Mouse (Mus musculus): ENCODE measurements at regions not wholly inside any gene's neighbourhood (a gene's known extent, or its start where the extent isn't known, plus 50 kb on each side); places are given as distances from the start of the nearest gene placed in this dataset.

- Histone ChIP-seq H3K9ac (ENCODE audit: low read depth, low read length) (no peak overlapping the region), H3K27me3 (replicated peaks; ENCODE audit: control insufficient read depth, insufficient read depth, low read length) (no peaks in the 10 kb centered on the region), H3K4me3 (ENCODE audit: low read length) (no peak overlapping the region), H3K4me1 (ENCODE audit: control insufficient read depth, insufficient read depth, low read depth, low read length) (no peaks in the 10 kb centered on the region), H3K36me3 (ENCODE audit: control insufficient read depth, insufficient read depth, low read length) (no peaks in the 10 kb centered on the region), H3K9me3 (ENCODE audit: control insufficient read depth, low read length) (no peaks in the 10 kb centered on the region), H3K4me2 (ENCODE audit: low read length) (no peak overlapping the region), H3K27ac (ENCODE audit: low read depth, low read length) (no peak overlapping the region)
- peak; percentile 72; the same call in 1 of the 2 replicates for ATAC-seq
- WGBS, result 51% methylated on average over 2 of the region's 2 CpGs
Observed at GRCm38 (mm10) chr10:16993789-16994188, 729.2 kb upstream of the Cited2 start.

DNA sequence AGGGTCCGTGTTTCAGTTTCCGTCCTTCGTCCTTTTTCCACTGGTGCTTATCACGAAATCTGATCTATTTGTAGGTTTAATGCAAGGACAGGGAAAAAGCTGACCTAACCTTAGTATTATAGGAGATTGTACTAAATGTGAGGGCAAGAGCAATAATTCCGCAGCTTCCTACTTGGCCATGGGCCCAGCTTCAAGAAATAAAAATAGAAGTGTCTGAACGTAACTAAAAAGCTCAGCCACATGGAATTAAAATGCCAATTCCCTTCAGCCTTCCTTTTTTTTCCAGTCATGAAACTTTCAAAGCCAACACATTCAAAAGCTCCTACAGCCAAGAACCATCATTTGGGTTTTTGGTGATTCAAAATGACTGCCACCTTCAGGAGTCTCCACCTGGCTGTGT is 728.5 kb upstream of the Cited2 start:
- no peak for ATAC-seq
- Histone ChIP-seq H3K36me3 (ENCODE audit: control insufficient read depth, insufficient read depth, low read length) (no peaks in the 10 kb centered on the region), H3K4me3 (ENCODE audit: low read length) (no peak overlapping the region), H3K4me2 (ENCODE audit: low read length) (no peak overlapping the region), H3K9me3 (ENCODE audit: control insufficient read depth, low read length) (no peaks in the 10 kb centered on the region), H3K4me1 (ENCODE audit: control insufficient read depth, insufficient read depth, low read depth, low read length) (no peaks in the 10 kb centered on the region), H3K27me3 (replicated peaks; ENCODE audit: control insufficient read depth, insufficient read depth, low read length) (no peaks in the 10 kb centered on the region), H3K9ac (ENCODE audit: low read depth, low read length) (no peak overlapping the region), H3K27ac (ENCODE audit: low read depth, low read length) (no peak overlapping the region)
- WGBS, result 62% methylated on average over 6 of the region's 6 CpGs

- H3K4me1 ChIP-seq (ENCODE audit: control insufficient read depth, insufficient read depth, low read depth, low read length), result no peaks in the 10 kb centered on the region
- WGBS, result 63% methylated on average over 1 of the region's 1 CpGs
- H3K9ac ChIP-seq (ENCODE audit: low read depth, low read length), result no peak overlapping the region
- H3K36me3 ChIP-seq (ENCODE audit: control insufficient read depth, insufficient read depth, low read length), result no peaks in the 10 kb centered on the region
- no peak overlapping the region for H3K4me3 ChIP-seq (ENCODE audit: low read length)
- H3K27ac ChIP-seq (ENCODE audit: low read depth, low read length), result no peak overlapping the region
- no peak overlapping the region for H3K4me2 ChIP-seq (ENCODE audit: low read length)
- no peaks in the 10 kb centered on the region for H3K27me3 ChIP-seq (replicated peaks; ENCODE audit: control insufficient read depth, insufficient read depth, low read length)
- H3K9me3 ChIP-seq (ENCODE audit: control insufficient read depth, low read length), result no peaks in the 10 kb centered on the region
- ATAC-seq, result no peak
Observed at GRCm38 (mm10) chr10:16995010-16995409, 728.0 kb upstream of the Cited2 start.

DNA sequence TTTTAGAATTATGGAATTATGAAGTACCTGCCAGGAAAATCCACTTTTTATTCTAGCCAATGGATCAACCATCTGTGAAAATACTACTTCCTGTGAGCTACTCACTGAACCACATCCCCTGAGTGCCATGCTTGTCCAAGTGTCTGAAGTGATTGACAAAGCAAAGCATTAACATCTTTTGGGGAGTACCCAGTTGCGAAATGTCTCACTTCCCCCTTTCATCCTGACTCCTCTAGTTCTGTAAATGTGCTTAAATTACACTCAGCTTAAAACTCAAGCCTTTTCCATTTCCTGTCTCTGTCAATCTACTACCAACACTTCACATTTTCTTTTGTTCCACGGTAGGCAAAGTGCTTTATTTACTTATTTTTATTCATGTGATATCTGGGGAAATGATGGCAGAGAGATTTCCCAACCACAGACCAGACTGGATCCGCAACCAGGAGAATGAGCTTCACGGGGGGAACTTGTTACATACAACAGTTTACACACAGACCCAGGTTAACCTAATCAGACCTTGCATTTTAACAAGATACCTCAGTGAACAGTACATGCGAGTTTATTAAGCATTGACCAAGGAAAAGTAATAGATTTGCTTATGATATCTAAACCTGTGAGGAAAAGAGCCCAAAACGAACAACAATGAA is 726.1 kb upstream of the Cited2 start:
- Histone ChIP-seq H3K9ac (ENCODE audit: low read depth, low read length) (no peak overlapping the region), H3K27ac (ENCODE audit: low read depth, low read length) (no peak overlapping the region), H3K27me3 (replicated peaks; ENCODE audit: control insufficient read depth, insufficient read depth, low read length) (no peaks in the 10 kb centered on the region), H3K4me2 (ENCODE audit: low read length) (no peak overlapping the region), H3K9me3 (ENCODE audit: control insufficient read depth, low read length) (no peaks in the 10 kb centered on the region), H3K36me3 (ENCODE audit: control insufficient read depth, insufficient read depth, low read length) (no peaks in the 10 kb centered on the region), H3K4me1 (ENCODE audit: control insufficient read depth, insufficient read depth, low read depth, low read length) (no peaks in the 10 kb centered on the region), H3K4me3 (ENCODE audit: low read length) (no peak overlapping the region)
- 86% methylated on average over 6 of the region's 6 CpGs for WGBS
- ATAC-seq, result no peak

GRCm38 (mm10) chr10:17001320-17001719 is 721.7 kb upstream of the Cited2 start:
- WGBS, result 47% methylated on average over 8 of the region's 8 CpGs
- Histone ChIP-seq H3K9me3 (ENCODE audit: control insufficient read depth, low read length) (no peaks in the 10 kb centered on the region), H3K27me3 (replicated peaks; ENCODE audit: control insufficient read depth, insufficient read depth, low read length) (no peaks in the 10 kb centered on the region), H3K27ac (ENCODE audit: low read depth, low read length) (no peak overlapping the region), H3K9ac (ENCODE audit: low read depth, low read length) (no peak overlapping the region), H3K4me2 (ENCODE audit: low read length) (no peak overlapping the region), H3K4me1 (ENCODE audit: control insufficient read depth, insufficient read depth, low read depth, low read length) (no peaks in the 10 kb centered on the region), H3K4me3 (ENCODE audit: low read length) (no peak overlapping the region), H3K36me3 (ENCODE audit: control insufficient read depth, insufficient read depth, low read length) (no peaks in the 10 kb centered on the region)
- no peak for ATAC-seq

DNA sequence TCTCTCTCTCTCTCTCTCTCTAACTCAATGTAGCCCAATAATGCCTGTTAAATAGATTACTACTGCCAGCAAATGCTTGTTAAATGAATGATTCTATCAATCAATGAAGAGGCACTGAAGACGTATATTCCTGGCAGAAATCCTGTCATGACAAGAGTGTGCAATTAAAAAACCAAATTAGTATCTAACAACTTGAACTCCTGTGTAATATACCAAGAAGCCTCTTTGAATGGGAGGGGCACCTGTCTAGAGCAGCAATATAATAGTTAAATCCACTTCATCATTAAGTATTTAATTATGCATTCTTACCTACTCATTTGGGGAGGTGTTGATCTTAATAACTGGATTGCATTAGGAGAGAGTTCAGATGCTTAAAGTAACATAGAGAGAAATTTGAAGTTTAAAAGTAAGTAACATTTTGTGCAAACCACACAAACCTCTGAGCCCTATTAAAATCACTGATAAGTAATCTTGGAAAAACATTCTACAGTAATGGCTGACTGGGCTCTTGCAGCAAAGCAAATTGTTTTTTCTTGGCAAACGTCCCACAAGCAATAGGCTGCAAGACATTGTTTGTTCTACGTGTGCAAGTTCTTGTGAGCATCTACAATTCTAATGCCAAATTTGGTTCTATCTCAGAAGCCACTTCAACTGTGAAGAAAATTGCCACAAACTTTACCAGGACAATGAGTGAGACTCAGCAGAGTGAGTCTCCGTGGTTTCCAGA is 719.7 kb upstream of the Cited2 start:
- no peak for ATAC-seq

GRCm38 (mm10) chr10:17008683-17009082 is 714.3 kb upstream of the Cited2 start:
- Histone ChIP-seq H3K9ac (ENCODE audit: low read depth, low read length) (no peak overlapping the region), H3K36me3 (ENCODE audit: control insufficient read depth, insufficient read depth, low read length) (no peaks in the 10 kb centered on the region), H3K4me2 (ENCODE audit: low read length) (no peak overlapping the region), H3K9me3 (ENCODE audit: control insufficient read depth, low read length) (no peaks in the 10 kb centered on the region), H3K4me3 (ENCODE audit: low read length) (no peak overlapping the region), H3K27me3 (replicated peaks; ENCODE audit: control insufficient read depth, insufficient read depth, low read length) (no peaks in the 10 kb centered on the region), H3K27ac (ENCODE audit: low read depth, low read length) (no peak overlapping the region), H3K4me1 (ENCODE audit: control insufficient read depth, insufficient read depth, low read depth, low read length) (no peaks in the 10 kb centered on the region)
- ATAC-seq, result no peak
- WGBS, result 88% methylated on average over 4 of the region's 4 CpGs

More for the DNA sequence above, 719.7 kb upstream of the Cited2 start:
- no peaks in the 10 kb centered on the region for H3K4me1 ChIP-seq (ENCODE audit: control insufficient read depth, insufficient read depth, low read depth, low read length)
- WGBS, result 48% methylated on average over 4 of the region's 4 CpGs
- H3K27me3 ChIP-seq (replicated peaks; ENCODE audit: control insufficient read depth, insufficient read depth, low read length), result no peaks in the 10 kb centered on the region
- H3K9me3 ChIP-seq (ENCODE audit: control insufficient read depth, low read length), result no peaks in the 10 kb centered on the region
- H3K9ac ChIP-seq (ENCODE audit: low read depth, low read length), result no peak overlapping the region
- H3K4me3 ChIP-seq (ENCODE audit: low read length), result no peak overlapping the region
- H3K27ac ChIP-seq (ENCODE audit: low read depth, low read length), result no peak overlapping the region
- no peak overlapping the region for H3K4me2 ChIP-seq (ENCODE audit: low read length)
- no peaks in the 10 kb centered on the region for H3K36me3 ChIP-seq (ENCODE audit: control insufficient read depth, insufficient read depth, low read length)

DNA sequence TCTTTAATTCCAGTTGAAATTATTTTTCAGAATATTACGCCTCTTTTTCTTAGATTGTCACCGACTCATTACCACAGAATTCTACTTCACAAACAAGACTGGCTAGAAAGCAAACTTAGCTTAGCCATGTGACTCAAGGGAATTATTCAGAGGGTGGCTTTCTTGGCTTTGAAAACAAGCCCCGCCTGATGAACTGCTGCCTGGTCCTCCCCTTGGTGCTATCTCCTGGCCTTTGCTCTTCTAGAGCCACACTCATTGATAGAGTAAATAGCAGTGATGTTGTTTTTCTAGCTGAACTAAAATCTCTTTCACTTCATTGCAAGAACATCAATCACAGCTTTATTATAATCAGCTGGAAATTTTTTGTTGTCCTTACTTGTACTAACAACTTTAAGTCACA is 713.0 kb upstream of the Cited2 start:
- no peak for ATAC-seq

GRCm38 (mm10) chr10:17011876-17012275 is 711.1 kb upstream of the Cited2 start:
- H3K27ac ChIP-seq (ENCODE audit: low read depth, low read length), result no peak overlapping the region
- no peak for ATAC-seq
- no peak overlapping the region for H3K4me3 ChIP-seq (ENCODE audit: low read length)
- no peaks in the 10 kb centered on the region for H3K27me3 ChIP-seq (replicated peaks; ENCODE audit: control insufficient read depth, insufficient read depth, low read length)
- 84% methylated on average over 2 of the region's 2 CpGs for WGBS
- no peak overlapping the region for H3K9ac ChIP-seq (ENCODE audit: low read depth, low read length)
- H3K9me3 ChIP-seq (ENCODE audit: control insufficient read depth, low read length), result no peaks in the 10 kb centered on the region
- H3K36me3 ChIP-seq (ENCODE audit: control insufficient read depth, insufficient read depth, low read length), result no peaks in the 10 kb centered on the region
- H3K4me1 ChIP-seq (ENCODE audit: control insufficient read depth, insufficient read depth, low read depth, low read length), result no peaks in the 10 kb centered on the region
- H3K4me2 ChIP-seq (ENCODE audit: low read length), result no peak overlapping the region

More for the DNA sequence above, 713.0 kb upstream of the Cited2 start:
- Histone ChIP-seq H3K4me1 (ENCODE audit: control insufficient read depth, insufficient read depth, low read depth, low read length) (no peaks in the 10 kb centered on the region), H3K36me3 (ENCODE audit: control insufficient read depth, insufficient read depth, low read length) (no peaks in the 10 kb centered on the region), H3K27me3 (replicated peaks; ENCODE audit: control insufficient read depth, insufficient read depth, low read length) (no peaks in the 10 kb centered on the region), H3K27ac (ENCODE audit: low read depth, low read length) (no peak overlapping the region), H3K4me3 (ENCODE audit: low read length) (no peak overlapping the region), H3K9me3 (ENCODE audit: control insufficient read depth, low read length) (no peaks in the 10 kb centered on the region), H3K4me2 (ENCODE audit: low read length) (no peak overlapping the region), H3K9ac (ENCODE audit: low read depth, low read length) (no peak overlapping the region)
- WGBS, result 86% methylated on average over 3 of the region's 3 CpGs

Data from hindbrain, embryonic 16.5 days (tissue).